Mouse (Mus musculus): ENCODE measurements around the gene Prelp.

DNA sequence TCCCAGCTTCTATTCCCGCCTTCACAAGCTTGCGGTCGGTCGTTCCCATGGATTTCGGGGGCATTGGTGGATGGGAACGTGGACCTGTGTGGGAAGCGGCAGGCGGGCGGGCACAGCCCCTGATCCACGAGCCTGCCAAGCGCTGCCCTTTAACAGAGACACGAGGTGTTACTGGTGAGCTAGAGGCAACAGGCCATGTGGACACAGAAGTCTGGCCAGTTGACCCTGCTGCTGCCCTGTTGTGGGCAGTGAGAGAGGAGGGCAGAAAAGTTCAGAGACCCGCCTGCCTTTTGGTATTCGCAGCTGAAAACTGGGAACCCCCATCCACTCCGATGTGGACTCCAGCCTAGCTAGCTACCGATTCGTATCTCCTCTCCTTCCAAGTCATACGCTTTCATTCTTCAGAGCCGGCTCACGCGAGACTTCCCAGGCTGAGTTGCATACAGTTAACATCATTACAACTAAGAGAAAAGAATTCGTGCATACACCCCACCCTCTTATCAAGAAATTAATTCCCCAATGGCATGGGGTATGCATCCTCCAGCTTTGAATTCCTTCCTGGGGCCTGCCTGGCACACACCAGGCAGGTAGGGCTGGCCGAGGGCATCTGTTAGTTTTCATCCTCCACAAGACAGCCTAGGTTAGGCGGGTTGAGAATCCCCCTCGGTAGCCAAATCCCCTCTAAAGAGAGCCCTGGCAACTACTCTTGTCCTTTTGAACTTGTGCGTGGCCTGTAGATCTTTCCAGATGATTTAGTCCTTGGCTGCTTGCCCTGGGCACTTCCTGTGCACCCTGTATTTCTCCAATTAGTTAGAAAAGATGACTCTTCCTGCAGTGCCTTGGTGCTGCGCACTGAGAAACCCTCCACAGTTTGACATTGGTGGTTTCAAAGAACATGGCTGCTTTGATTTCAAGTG is 12.3 kb downstream of the Prelp start:
- TF ChIP-seq UBTF (IDR thresholded peaks at IDR 0.05; ENCODE audit: borderline replicate concordance, insufficient read depth, low read depth, low read length) (no peak), POLR2A (IDR thresholded peaks at IDR 0.05; ENCODE audit: control insufficient read depth in 1 of 2, insufficient read depth in 1 of 2, low read depth in 1 of 2, low read length in 2 of 2, poor library complexity in 1 of 2) (peak; percentile 56 to 93), RCOR1 (IDR thresholded peaks at IDR 0.05; ENCODE audit: low read depth, low read length) (no peak), ZNF384 (IDR thresholded peaks at IDR 0.05; ENCODE audit: low read depth, low read length) (no peak), MAX (IDR thresholded peaks at IDR 0.05; ENCODE audit: low read length) (peak; percentile 49), GABPA (IDR thresholded peaks at IDR 0.05; ENCODE audit: low read depth, low read length) (no peak)

Measured in MEL (cell line).